Mouse (Mus musculus): ENCODE results near the gene Imp4. TPM values are rescaled to one million over a fixed set of nuclear protein-coding genes. Genes with fewer than 3 reads are reported as not detected.

The Imp4 gene
- polyA plus RNA-seq, 1 experiment from 2014 or later, result 39.9 TPM

GRCm38 (mm10) chr1:34481920-34482669 lies 42.4 kb downstream of the Imp4 start:
- H3K4me1 ChIP-seq (ENCODE audit: insufficient read depth, low read depth, low read length), result peaks cover 7% of the 10 kb centered on the region; the same call in 1 of the 2 replicates
- ATAC-seq, result no peak
- H3K9ac ChIP-seq (replicated peaks; ENCODE audit: low read depth), result no peak overlapping the region
- 31% methylated on average over 5 of the region's 5 CpGs for WGBS
- H3K4me2 ChIP-seq (replicated peaks; ENCODE audit: low read depth, low read length), result no peak overlapping the region
- H3K27ac ChIP-seq (ENCODE audit: low read length), result no peak overlapping the region
- no peak overlapping the region for H3K4me3 ChIP-seq (ENCODE audit: low read depth, low read length)
- TF ChIP-seq EP300 (IDR thresholded peaks at IDR 0.05) (no peak), CTCF (IDR thresholded peaks at IDR 0.05) (no peak)
- no peaks in the 10 kb centered on the region for H3K27me3 ChIP-seq (replicated peaks; ENCODE audit: insufficient read depth, low read length)
- H3K9me3 ChIP-seq (ENCODE audit: low read length), result no peaks in the 10 kb centered on the region
- no peaks in the 10 kb centered on the region for H3K36me3 ChIP-seq (ENCODE audit: insufficient read depth, low read length)
- DNase-seq (ENCODE audit: low spot score), result no peak

- Histone ChIP-seq H3K4me1 (ENCODE audit: insufficient read depth, low read depth, low read length) (peaks cover 4% of the 10 kb centered on the region; the same call in 1 of the 2 replicates), H3K27me3 (replicated peaks; ENCODE audit: insufficient read depth, low read length) (no peaks in the 10 kb centered on the region)
- WGBS, result 64% methylated on average over 10 of the region's 10 CpGs
These were observed 44.8 kb downstream of the Imp4 start for GRCm38 (mm10) chr1:34484470-34484869.

GRCm38 (mm10) chr1:34485461-34486188 lies 46.0 kb downstream of the Imp4 start:
- Histone ChIP-seq H3K36me3 (ENCODE audit: insufficient read depth, low read length) (no peaks in the 10 kb centered on the region), H3K9ac (replicated peaks; ENCODE audit: low read depth) (no peak overlapping the region), H3K4me2 (replicated peaks; ENCODE audit: low read depth, low read length) (peak overlapping the region; percentile 50), H3K27ac (ENCODE audit: low read length) (no peak overlapping the region), H3K4me3 (ENCODE audit: low read depth, low read length) (peak overlapping the region; percentile 18), H3K27me3 (replicated peaks; ENCODE audit: insufficient read depth, low read length) (no peaks in the 10 kb centered on the region), H3K9me3 (ENCODE audit: low read length) (no peaks in the 10 kb centered on the region), H3K4me1 (ENCODE audit: insufficient read depth, low read depth, low read length) (peaks cover 4% of the 10 kb centered on the region; the same call in 1 of the 2 replicates)
- TF ChIP-seq EP300 (IDR thresholded peaks at IDR 0.05) (no peak), CTCF (IDR thresholded peaks at IDR 0.05) (peak; percentile 77)
- ATAC-seq, result peak; percentile 54
- DNase-seq (ENCODE audit: low spot score), result peak; percentile 76
- 5% methylated on average over 25 of the region's 25 CpGs for WGBS

More at GRCm38 (mm10) chr1:34484470-34484869, 44.8 kb downstream of the Imp4 start:
- Histone ChIP-seq H3K4me3 (ENCODE audit: low read depth, low read length) (no peak overlapping the region), H3K9me3 (ENCODE audit: low read length) (no peaks in the 10 kb centered on the region), H3K9ac (replicated peaks; ENCODE audit: low read depth) (no peak overlapping the region), H3K4me2 (replicated peaks; ENCODE audit: low read depth, low read length) (no peak overlapping the region), H3K27ac (ENCODE audit: low read length) (no peak overlapping the region), H3K36me3 (ENCODE audit: insufficient read depth, low read length) (no peaks in the 10 kb centered on the region)
- no peak for ATAC-seq
- no peak for TF ChIP-seq EP300 (IDR thresholded peaks at IDR 0.05)
- no peak for TF ChIP-seq CTCF (IDR thresholded peaks at IDR 0.05)
- peak; percentile 31 for DNase-seq (ENCODE audit: low spot score)

GRCm38 (mm10) chr1:34487383-34487782 lies 47.7 kb downstream of the Imp4 start:
- Histone ChIP-seq H3K27me3 (replicated peaks; ENCODE audit: insufficient read depth, low read length) (no peaks in the 10 kb centered on the region), H3K9me3 (ENCODE audit: low read length) (no peaks in the 10 kb centered on the region), H3K4me2 (replicated peaks; ENCODE audit: low read depth, low read length) (no peak overlapping the region), H3K9ac (replicated peaks; ENCODE audit: low read depth) (no peak overlapping the region), H3K36me3 (ENCODE audit: insufficient read depth, low read length) (no peaks in the 10 kb centered on the region), H3K4me1 (ENCODE audit: insufficient read depth, low read depth, low read length) (peaks cover 4% of the 10 kb centered on the region; the same call in 1 of the 2 replicates), H3K27ac (ENCODE audit: low read length) (no peak overlapping the region), H3K4me3 (ENCODE audit: low read depth, low read length) (no peak overlapping the region)
- WGBS, result 90% methylated on average over 3 of the region's 3 CpGs
- no peak for ATAC-seq
- DNase-seq (ENCODE audit: low spot score), result no peak
- TF ChIP-seq CTCF (IDR thresholded peaks at IDR 0.05), result no peak

- Histone ChIP-seq H3K4me3 (ENCODE audit: low read depth, low read length) (no peak overlapping the region), H3K4me2 (replicated peaks; ENCODE audit: low read depth, low read length) (no peak overlapping the region), H3K4me1 (ENCODE audit: insufficient read depth, low read depth, low read length) (peaks cover 4% of the 10 kb centered on the region; the same call in 1 of the 2 replicates), H3K27me3 (replicated peaks; ENCODE audit: insufficient read depth, low read length) (no peaks in the 10 kb centered on the region), H3K36me3 (ENCODE audit: insufficient read depth, low read length) (no peaks in the 10 kb centered on the region), H3K27ac (ENCODE audit: low read length) (no peak overlapping the region), H3K9me3 (ENCODE audit: low read length) (no peaks in the 10 kb centered on the region), H3K9ac (replicated peaks; ENCODE audit: low read depth) (no peak overlapping the region)
- TF ChIP-seq CTCF (IDR thresholded peaks at IDR 0.05), result no peak
- 79% methylated on average over 6 of the region's 6 CpGs for WGBS
- DNase-seq (ENCODE audit: low spot score) (no peak), ATAC-seq (no peak)
These were observed 50.3 kb downstream of the Imp4 start for GRCm38 (mm10) chr1:34489852-34490541.

- Histone ChIP-seq H3K9me3 (ENCODE audit: low read length) (no peaks in the 10 kb centered on the region), H3K9ac (replicated peaks; ENCODE audit: low read depth) (no peak overlapping the region), H3K27ac (ENCODE audit: low read length) (no peak overlapping the region), H3K4me2 (replicated peaks; ENCODE audit: low read depth, low read length) (no peak overlapping the region), H3K4me1 (ENCODE audit: insufficient read depth, low read depth, low read length) (no peaks in the 10 kb centered on the region), H3K4me3 (ENCODE audit: low read depth, low read length) (no peak overlapping the region), H3K27me3 (replicated peaks; ENCODE audit: insufficient read depth, low read length) (no peaks in the 10 kb centered on the region), H3K36me3 (ENCODE audit: insufficient read depth, low read length) (no peaks in the 10 kb centered on the region)
- 67% methylated on average over 4 of the region's 4 CpGs for WGBS
- TF ChIP-seq EP300 (IDR thresholded peaks at IDR 0.05) (no peak), CTCF (IDR thresholded peaks at IDR 0.05) (no peak)
- ATAC-seq (no peak), DNase-seq (ENCODE audit: low spot score) (no peak)
These were observed 51.8 kb downstream of the Imp4 start for GRCm38 (mm10) chr1:34491480-34491879.

Small RNA genes within 50 kb of the gene (microRNA-seq; reads per million reads assigned to microRNA genes)
- 1.2 reads per million for gene Mir5103

Other genes starting within 250 kb of the Imp4 start
- gene Ccdc115, start 179 bp upstream of the Imp4 start, polyA plus RNA-seq (2015; fragmentation: Nextera tagmentation; extraction: Ambion mirVana), result 30.6 and 31.4 TPM in 2 replicates
- gene Ptpn18, start 19.9 kb downstream of the Imp4 start, polyA plus RNA-seq (2015; fragmentation: Nextera tagmentation; extraction: Ambion mirVana), result 36.0 and 39.8 TPM in 2 replicates
- gene Prss39, start 58.6 kb downstream of the Imp4 start, polyA plus RNA-seq (2015; fragmentation: Nextera tagmentation; extraction: Ambion mirVana), result not detected in 2 replicates
- not detected in 2 replicates for gene Cfc1, start 95.8 kb downstream of the Imp4 start, polyA plus RNA-seq (2015; fragmentation: Nextera tagmentation; extraction: Ambion mirVana)
- not detected in 2 replicates for gene Prss40, start 121.1 kb downstream of the Imp4 start, polyA plus RNA-seq (2015; fragmentation: Nextera tagmentation; extraction: Ambion mirVana)
- not detected in 2 replicates for gene Amer3, start 139.8 kb downstream of the Imp4 start, polyA plus RNA-seq (2015; fragmentation: Nextera tagmentation; extraction: Ambion mirVana)